18 mouse cellular contexts compared by ENCODE assay signal in the genomic region with DNA sequence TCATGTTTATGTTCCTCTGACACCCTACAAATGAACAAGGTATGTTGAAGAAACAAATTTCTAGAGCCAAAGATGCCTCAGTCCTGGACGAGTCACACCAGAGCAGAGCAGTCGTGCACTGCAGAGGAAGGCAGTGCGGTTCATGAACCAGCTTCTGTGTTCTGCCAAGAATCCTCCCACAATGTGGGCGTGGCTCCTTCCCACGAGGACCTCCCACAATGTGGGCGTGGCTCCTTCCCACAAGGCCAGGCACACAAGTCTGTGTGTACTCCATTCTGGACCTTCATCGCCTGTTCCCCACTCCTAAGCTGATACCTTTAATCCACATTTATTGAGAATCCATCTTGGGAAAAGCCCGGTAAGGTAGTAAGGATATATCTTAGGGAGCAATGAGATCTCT. TPM values are rescaled to one million over a fixed set of nuclear protein-coding genes. Genes with fewer than 3 reads are reported as not detected.
DNase-seq lines count a peak whose midpoint lies in the region; ATAC-seq and TF ChIP-seq lines count a peak whose summit lies in the region.
"Had no signal": no experiment of that assay in that cellular context is flagged by ENCODE, and none has a peak within 500 bp of the region (broad histone marks: within the 10 kb centered on the region; RNA-seq: fewer than 3 reads in every experiment).

No protein-coding gene starts in this region.

- 51% methylated on average over 8 of the region's 8 CpGs for WGBS in lung, embryonic 14.5 days

- no peak overlapping the region for H3K4me3 ChIP-seq in lung, embryonic 14.5 days (ENCODE audit: low read depth, low read length)
- H3K4me3 ChIP-seq in ES-E14 (ENCODE audit: insufficient read depth in 1 of 2, low read depth in 1 of 2, low read length in 2 of 2, poor library complexity in 1 of 2, severe bottlenecking in 1 of 2), result peak overlapping the region in 1 of 2 experiments; percentile 37; a peak in 2 of 4 replicates
- H3K4me3 ChIP-seq: gastrocnemius, adult 2 months; left cerebral cortex, adult 2 months; stomach, embryonic 15.5 days had no signal

- intact Hi-C loops in left cerebral cortex, postnatal 4 days (cut with DNase I), result no loop called here

- H3K4me2 ChIP-seq in lung, embryonic 14.5 days, result no peak overlapping the region
- H3K4me2 ChIP-seq: heart, embryonic 11.5 days; stomach, embryonic 15.5 days had no signal

- in situ Hi-C loops in ES-E14 (cut with MboI; ENCODE audit: low sequenced_read_pairs in 2 of 2, unreplicated experiment in 2 of 2), result no loop called here

- ATAC-seq in lung, embryonic 14.5 days (ENCODE audit: insufficient read depth), result no peak
- ATAC-seq in granulocyte monocyte progenitor cell, adult 5-6 weeks (replicated peaks; ENCODE audit: poor library complexity, severe bottlenecking), result peak; percentile 77
- ATAC-seq: forebrain, embryonic 14.5 days; intestine, embryonic 16.5 days had no signal

- H3K9ac ChIP-seq in lung, embryonic 14.5 days, result no peak overlapping the region
- H3K9ac ChIP-seq in ES-E14 (ENCODE audit: insufficient read depth, low read depth, low read length, poor library complexity, severe bottlenecking), result no peak overlapping the region
- H3K9ac ChIP-seq: stomach, embryonic 15.5 days had no signal

- H3K27ac ChIP-seq in lung, embryonic 14.5 days (ENCODE audit: low read depth), result no peak overlapping the region
- H3K27ac ChIP-seq in ES-E14 (ENCODE audit: insufficient read depth, low read depth, low read length, poor library complexity, severe bottlenecking), result no peak overlapping the region
- H3K27ac ChIP-seq: gastrocnemius, adult 2 months; left cerebral cortex, adult 2 months; macrophage; stomach, embryonic 15.5 days had no signal

- H3K27me3 ChIP-seq in lung, embryonic 14.5 days (ENCODE audit: insufficient read depth, low read length), result no peaks in the 10 kb centered on the region
- H3K27me3 ChIP-seq: stomach, embryonic 15.5 days had no signal

- H3K4me1 ChIP-seq in lung, embryonic 14.5 days (ENCODE audit: insufficient read depth), result no peaks in the 10 kb centered on the region
- H3K4me1 ChIP-seq in ES-E14 (ENCODE audit: control insufficient read depth in 2 of 2, insufficient read depth in 2 of 2, low read length in 2 of 2, poor library complexity in 1 of 2), result no peaks in the 10 kb centered on the region; a peak in 2 of 4 replicates
- H3K4me1 ChIP-seq: stomach, embryonic 15.5 days had no signal

- H3K36me3 ChIP-seq in lung, embryonic 14.5 days (ENCODE audit: insufficient read depth), result no peaks in the 10 kb centered on the region
- no peaks in the 10 kb centered on the region for H3K36me3 ChIP-seq in ES-E14 (ENCODE audit: control insufficient read depth, insufficient read depth, low read length, poor library complexity, severe bottlenecking)
- H3K36me3 ChIP-seq: stomach, embryonic 15.5 days had no signal

- DNase-seq in lung, embryonic 14.5 days, result peak; percentile 9
- no peak for DNase-seq in lung, postnatal 14 days
- DNase-seq in ES-E14 (ENCODE audit: low read depth, low spot score), result peak; percentile 76
- peak; percentile 49 for DNase-seq in testis, postnatal 10 days (ENCODE audit: low spot score)
- no peak for DNase-seq in left cerebral cortex, postnatal 4 days
- DNase-seq in cerebellum, postnatal 4 days (ENCODE audit: low spot score in 2 of 2), result no peak
- no peak for DNase-seq in retina, postnatal 1 day
- DNase-seq: cerebellum, adult 9-11 months; gastrocnemius, adult 2 months; kidney, postnatal 4 days; right cerebral cortex, postnatal 4 days had no signal

- no peak for TF ChIP-seq CTCF in lung, embryonic 14.5 days (IDR thresholded peaks at IDR 0.05; ENCODE audit: low read depth)

- no peaks in the 10 kb centered on the region for H3K9me3 ChIP-seq in lung, embryonic 14.5 days (ENCODE audit: low read depth, low read length)
- H3K9me3 ChIP-seq in ES-E14 (ENCODE audit: control insufficient read depth, insufficient read depth, low read depth, low read length), result no peaks in the 10 kb centered on the region
- H3K9me3 ChIP-seq: stomach, embryonic 15.5 days had no signal

TF ChIP-seq in ES-E14, 5 proteins besides CTCF, POLR2A, EP300 and RAD21:
- TF ChIP-seq CHD2 (IDR thresholded peaks at IDR 0.05; ENCODE audit: low read depth, low read length) (no peak), ZC3H11A (IDR thresholded peaks at IDR 0.05; ENCODE audit: borderline replicate concordance, low read depth, low read length) (no peak), MAFK (IDR thresholded peaks at IDR 0.05; ENCODE audit: insufficient read depth, low read depth, low read length) (no peak), ZNF384 (IDR thresholded peaks at IDR 0.05; ENCODE audit: low read depth, low read length) (no peak), HCFC1 (IDR thresholded peaks at IDR 0.05; ENCODE audit: borderline replicate concordance, insufficient read depth, low read length) (no peak)

RNA-seq across cellular contexts. Expression of gene Dock2, which starts 8.2 kb away (rescaled TPM):
- 1.3 and 1.5 TPM in 2 replicates for polyA plus RNA-seq in lung, embryonic 14.5 days (2014; fragmentation: Nextera tagmentation; extraction: Ambion mirVana)
- 1.7 and 2.0 TPM in 2 replicates for total RNA-seq in ES-E14 (2012; rRNA removed)
- 88.1 and 101 TPM in 2 replicates for total RNA-seq in granulocyte monocyte progenitor cell, adult 5-6 weeks (2014; fragmentation: Nextera tagmentation)
- total RNA-seq in granulocyte monocyte progenitor cell, adult 5-6 weeks (2017), result 117 and 123 TPM in 2 replicates
- total RNA-seq in left cerebral cortex, postnatal 4 days (2021), result 1 to 10 TPM; 1.6 to 1.7 TPM

RNA-seq across cellular contexts. Expression of gene Spdl1, which starts 41.6 kb away (rescaled TPM):
- 27.6 and 28.7 TPM in 2 replicates for polyA plus RNA-seq in lung, embryonic 14.5 days (2014; fragmentation: Nextera tagmentation; extraction: Ambion mirVana)
- total RNA-seq in ES-E14 (2012; rRNA removed), result 37.4 and 40.1 TPM in 2 replicates
- total RNA-seq in granulocyte monocyte progenitor cell, adult 5-6 weeks (2014; fragmentation: Nextera tagmentation), result 6.1 and 13.5 TPM in 2 replicates
- 39.6 and 42.0 TPM in 2 replicates for total RNA-seq in granulocyte monocyte progenitor cell, adult 5-6 weeks (2017)
- total RNA-seq in left cerebral cortex, postnatal 4 days (2021), result 1 to 10 TPM; 1.0 to 2.4 TPM

Comparison
In these comparisons a context has a peak if more than half of its experiments do, and no peak if none do; other contexts are left out.
1. DNase-seq: peak in lung, embryonic 14.5 days (single experiment), ES-E14 (single experiment) and testis, postnatal 10 days (single experiment); none in lung, postnatal 14 days (single experiment), left cerebral cortex, postnatal 4 days (single experiment), cerebellum, postnatal 4 days (0 of 2) and retina, postnatal 1 day (single experiment).
2. RNA of gene Dock2, which starts 8.2 kb away (total RNA-seq): 88.1 to 123 TPM in granulocyte monocyte progenitor cell, adult 5-6 weeks; 1.6 to 1.7 TPM in left cerebral cortex, postnatal 4 days and 1.7 to 2.0 TPM in ES-E14; every median in the first group is over 10 times any median in the second.